Mouse (Mus musculus) forebrain, embryonic 14.5 days (tissue): ENCODE measurements at regions not wholly inside any gene's neighbourhood (a gene's known extent, or its start where the extent isn't known, plus 50 kb on each side); places are given as distances from the start of the nearest gene placed in this dataset.
A peak's percentile ranks its signal among the peaks of the same experiment; 100 is the strongest.
"Not testable (repeated sequence)": the region's sequence is repeated elsewhere in the genome, so short reads cannot be mapped to it uniquely, and the experiment has no call there.

Experiments used
- ATAC-seq: fragments of 200-750 bp; cut with Nextera tagmentation; 2 replicates; pipeline ENCODE4 v1.8.0; 2017; ENCODE audit warnings: mild to moderate bottlenecking, moderate library complexity
- DNase-seq: peaks from one replicate; pipeline ENCODE4 v3.0.0-alpha.2; 2015; ENCODE audit warnings: low spot score
- H3K27ac ChIP-seq: fragments of 300-500 bp; sonication (generic); 2 replicates; pipeline ENCODE4 v1.5.1; 2014; ENCODE audit warnings: low read depth, mild to moderate bottlenecking, control low read depth, low read length, moderate library complexity
- H3K27me3 ChIP-seq: fragments of 300-500 bp; sonication (generic); replicated peaks from 2 replicates; pipeline ENCODE4 v1.6.1; 2014; ENCODE audit warnings: low read length, control low read depth, mixed read lengths; ENCODE audit not compliant: control insufficient read depth, insufficient read depth
- H3K36me3 ChIP-seq: fragments of 300-500 bp; sonication (generic); 2 replicates; pipeline ENCODE4 v1.6.1; 2014; ENCODE audit warnings: low read length, control low read depth; ENCODE audit not compliant: control insufficient read depth, insufficient read depth
- H3K4me1 ChIP-seq: fragments of 300-500 bp; sonication (generic); 2 replicates; pipeline ENCODE4 v1.6.1; 2014; ENCODE audit warnings: antibody characterized with exemption, low read length, control low read depth; ENCODE audit not compliant: control insufficient read depth, insufficient read depth
- H3K4me2 ChIP-seq: fragments of 300-500 bp; sonication (generic); 2 replicates; pipeline ENCODE4 v1.6.1; 2014; ENCODE audit warnings: mild to moderate bottlenecking, control low read depth, low read length
- H3K4me3 ChIP-seq: fragments of 300-500 bp; sonication (generic); 2 replicates; pipeline ENCODE4 v1.5.1; 2014; ENCODE audit warnings: low read depth, low read length, control low read depth
- H3K9ac ChIP-seq: fragments of 300-500 bp; sonication (generic); 2 replicates; pipeline ENCODE4 v1.6.1; 2014; ENCODE audit warnings: mild to moderate bottlenecking, low read length, control low read depth, moderate library complexity
- H3K9me3 ChIP-seq: fragments of 300-500 bp; sonication (generic); replicated peaks from 2 replicates; pipeline ENCODE4 v1.6.1; 2016; ENCODE audit warnings: low read length, control low read depth, mixed read lengths; ENCODE audit not compliant: control insufficient read depth
- WGBS: fragments of 180-500 bp; shearing (Covaris S2); extraction: QIAGEN DNeasy Blood & Tissue Kit; methylation state at CpG from one replicate; pipeline ENCODE4 v1.1.7; 2014; 5-methylcytosine and 5-hydroxymethylcytosine counted together

GRCm38 (mm10) chr4:3083161-3084020, 83.7 kb upstream of the Vmn1r2 start:
- DNase-seq (no peak), ATAC-seq (peak; percentile 30)
- 57% methylated on average over 8 of the region's 8 CpGs for WGBS
- Histone ChIP-seq H3K36me3 (no peaks in the 10 kb centered on the region), H3K4me3 (no peak overlapping the region), H3K9ac (no peak overlapping the region), H3K4me1 (no peaks in the 10 kb centered on the region), H3K4me2 (no peak overlapping the region), H3K9me3 (peaks cover 77% of the 10 kb centered on the region), H3K27me3 (no peaks in the 10 kb centered on the region), H3K27ac (no peak overlapping the region)

GRCm38 (mm10) chr4:3084021-3084545, 83.0 kb upstream of the Vmn1r2 start:
- H3K9me3 ChIP-seq = peaks cover 76% of the 10 kb centered on the region
- DNase-seq = no peak
- no peak overlapping the region for H3K27ac ChIP-seq
- no peak overlapping the region for H3K4me2 ChIP-seq
- no peaks in the 10 kb centered on the region for H3K36me3 ChIP-seq
- ATAC-seq = peak; percentile 33; the same call in 1 of the 2 replicates
- H3K27me3 ChIP-seq = no peaks in the 10 kb centered on the region
- WGBS = 72% methylated on average over 3 of the region's 3 CpGs
- H3K4me1 ChIP-seq = no peaks in the 10 kb centered on the region
- H3K4me3 ChIP-seq = no peak overlapping the region
- H3K9ac ChIP-seq = no peak overlapping the region

GRCm38 (mm10) chr4:3085456-3086448, 81.4 kb upstream of the Vmn1r2 start:
- H3K36me3 ChIP-seq = no peaks in the 10 kb centered on the region
- no peak overlapping the region for H3K4me2 ChIP-seq
- no peak overlapping the region for H3K9ac ChIP-seq
- WGBS = 65% methylated on average over 6 of the region's 6 CpGs
- peaks cover 74% of the 10 kb centered on the region for H3K9me3 ChIP-seq
- H3K27me3 ChIP-seq = no peaks in the 10 kb centered on the region
- ATAC-seq (0 out of 2 replicates have a peak, but pooled peaks have one; percentile 6), DNase-seq (no peak)
- H3K27ac ChIP-seq = no peak overlapping the region
- H3K4me3 ChIP-seq = no peak overlapping the region
- H3K4me1 ChIP-seq = no peaks in the 10 kb centered on the region

GRCm38 (mm10) chr4:3087616-3088015, 79.5 kb upstream of the Vmn1r2 start:
- DNase-seq, ATAC-seq, H3K4me2 ChIP-seq, H3K27ac ChIP-seq, H3K27me3 ChIP-seq, H3K4me3 ChIP-seq, H3K9ac ChIP-seq, H3K36me3 ChIP-seq, H3K4me1 ChIP-seq: not testable (repeated sequence)
- H3K9me3 ChIP-seq = peaks cover 58% of the 10 kb centered on the region
- 87% methylated on average over 7 of the region's 7 CpGs for WGBS

- ATAC-seq (no peak), DNase-seq (no peak)
- 64% methylated on average over 13 of the region's 13 CpGs for WGBS
- Histone ChIP-seq H3K4me1 (no peaks in the 10 kb centered on the region), H3K27ac (no peak overlapping the region), H3K9ac (no peak overlapping the region), H3K27me3 (no peaks in the 10 kb centered on the region), H3K36me3 (no peaks in the 10 kb centered on the region), H3K4me3 (no peak overlapping the region), H3K4me2 (no peak overlapping the region), H3K9me3 (peaks cover 37% of the 10 kb centered on the region)
Observed at GRCm38 (mm10) chr4:3089567-3090377, 77.3 kb upstream of the Vmn1r2 start.

- no peaks in the 10 kb centered on the region for H3K4me1 ChIP-seq
- ATAC-seq = no peak
- H3K27ac ChIP-seq = no peak overlapping the region
- DNase-seq = no peak
- no peak overlapping the region for H3K4me2 ChIP-seq
- H3K9ac ChIP-seq = no peak overlapping the region
- H3K4me3 ChIP-seq = no peak overlapping the region
- H3K36me3 ChIP-seq = no peaks in the 10 kb centered on the region
- no peaks in the 10 kb centered on the region for H3K27me3 ChIP-seq
- WGBS = 85% methylated on average over 11 of the region's 11 CpGs
- peaks cover 31% of the 10 kb centered on the region for H3K9me3 ChIP-seq
Observed at GRCm38 (mm10) chr4:3090378-3090735, 76.8 kb upstream of the Vmn1r2 start.

GRCm38 (mm10) chr4:3090742-3091141, 76.4 kb upstream of the Vmn1r2 start:
- Histone ChIP-seq H3K4me2 (no peak overlapping the region), H3K4me1 (no peaks in the 10 kb centered on the region), H3K4me3 (no peak overlapping the region), H3K27ac (no peak overlapping the region), H3K9me3 (peaks cover 27% of the 10 kb centered on the region), H3K27me3 (no peaks in the 10 kb centered on the region), H3K9ac (no peak overlapping the region), H3K36me3 (no peaks in the 10 kb centered on the region)
- 79% methylated on average over 9 of the region's 9 CpGs for WGBS
- DNase-seq = no peak
- ATAC-seq = peak; percentile 34; the same call in 1 of the 2 replicates
